Mouse (Mus musculus) monocyte, adult 5-6 weeks (primary cell): ENCODE data around the gene Bcar1. TPM values are rescaled to one million over a fixed set of nuclear protein-coding genes. Genes with fewer than 3 reads are reported as not detected.

Experiments used
- ATAC-seq: fragments of 153-309, 156-312 bp; replicated peaks from 2 replicates; pipeline ENCODE4 v1.8.0; 2017; ENCODE audit warnings: mild to moderate bottlenecking; ENCODE audit not compliant: low TSS enrichment, insufficient number of reproducible peaks, severe bottlenecking, poor library complexity, low FRiP score
- total RNA-seq: library from RNA; stranded (forward); fragments of 200-1000, 200-491, 200-594 nt; gene quantifications from 3 replicates; pipeline ENCODE4 v1.2.3, GENCODE M21; 2017

Bcar1 gene
- total RNA-seq, 1 experiment from 2014 or later, result not detected

- no peak for ATAC-seq
Observed at GRCm38 (mm10) chr8:111771625-111772020, 28.0 kb upstream of the Bcar1 start.

- ATAC-seq, result no peak
Observed at GRCm38 (mm10) chr8:111770958-111771624, 27.5 kb upstream of the Bcar1 start.

- ATAC-seq, result no peak
Observed at GRCm38 (mm10) chr8:111769764-111770428, 26.3 kb upstream of the Bcar1 start.

- no peak for ATAC-seq
Observed at GRCm38 (mm10) chr8:111769296-111769695, 25.7 kb upstream of the Bcar1 start.

GRCm38 (mm10) chr8:111768651-111769050 is 25.0 kb upstream of the Bcar1 start:
- no peak for ATAC-seq

GRCm38 (mm10) chr8:111765616-111766015 is 22.0 kb upstream of the Bcar1 start:
- ATAC-seq, result no peak

GRCm38 (mm10) chr8:111765096-111765495 is 21.5 kb upstream of the Bcar1 start:
- ATAC-seq, result no peak

- no peak for ATAC-seq
Observed at GRCm38 (mm10) chr8:111760708-111761107, 17.1 kb upstream of the Bcar1 start.

GRCm38 (mm10) chr8:111758817-111759216 is 15.2 kb upstream of the Bcar1 start:
- no peak for ATAC-seq

- ATAC-seq, result no peak
Observed at GRCm38 (mm10) chr8:111757599-111757998, 14.0 kb upstream of the Bcar1 start.

GRCm38 (mm10) chr8:111754736-111755135 is 11.1 kb upstream of the Bcar1 start:
- no peak for ATAC-seq

- no peak for ATAC-seq
Observed at GRCm38 (mm10) chr8:111754088-111754487, 10.5 kb upstream of the Bcar1 start.

- no peak for ATAC-seq
Observed at GRCm38 (mm10) chr8:111748766-111749165, 5.2 kb upstream of the Bcar1 start.

- no peak for ATAC-seq
Observed at GRCm38 (mm10) chr8:111747866-111748649, 4.4 kb upstream of the Bcar1 start.

- ATAC-seq, result no peak
Observed at GRCm38 (mm10) chr8:111746582-111747465, 3.2 kb upstream of the Bcar1 start.

- no peak for ATAC-seq
Observed at GRCm38 (mm10) chr8:111745591-111746418, 2.2 kb upstream of the Bcar1 start.

- ATAC-seq, result no peak
Observed at GRCm38 (mm10) chr8:111745086-111745485, 1.5 kb upstream of the Bcar1 start.
